Mouse (Mus musculus) cortical plate, adult 2 months (tissue): ENCODE results near the gene D630045J12Rik.

Experiments used
- CTCF ChIP-seq: fragments of 200-500 bp; IDR thresholded peaks from 2 replicates; pipeline ENCODE4 v1.5.1; 2011; ENCODE audit warnings: mild to moderate bottlenecking, control low read depth, low read length; ENCODE audit not compliant: insufficient read depth; ENCODE audit errors: extremely low read depth
- POLR2A ChIP-seq: fragments of 200-500 bp; IDR thresholded peaks from 2 replicates; pipeline ENCODE4 v1.6.1; 2011; ENCODE audit warnings: mild to moderate bottlenecking, low read length, control low read depth; ENCODE audit not compliant: insufficient read depth; ENCODE audit errors: extremely low read depth

- TF ChIP-seq POLR2A (no peak), CTCF (0 out of 2 replicates have a peak, but pooled peaks have one; percentile 17)
Measured at GRCm38 (mm10) chr6:38129883-38130282, 123.9 kb downstream of the D630045J12Rik start.
